Mouse (Mus musculus) ES-Bruce4 (cell line): ENCODE data around the gene Rnf17. TPM values are rescaled to one million over a fixed set of nuclear protein-coding genes. Genes with fewer than 3 reads are reported as not detected.
A peak's percentile ranks its signal among the peaks of the same experiment; 100 is the strongest.

Experiments
- H3K27ac ChIP-seq: 2 replicates; pipeline ENCODE4 v1.5.1; 2012; ENCODE audit warnings: low read length, inconsistent platforms; ENCODE audit not compliant: insufficient read depth
- H3K27me3 ChIP-seq: 2 replicates; pipeline ENCODE4 v1.6.1; 2012; ENCODE audit warnings: mild to moderate bottlenecking, low read length, inconsistent platforms; ENCODE audit not compliant: control insufficient read depth, poor library complexity, insufficient read depth, severe bottlenecking
- H3K36me3 ChIP-seq: 2 replicates; pipeline ENCODE4 v1.6.1; 2012; ENCODE audit warnings: inconsistent platforms, mild to moderate bottlenecking, low read length, moderate library complexity; ENCODE audit not compliant: control insufficient read depth, poor library complexity, insufficient read depth, severe bottlenecking
- H3K4me1 ChIP-seq: one replicate; pipeline ENCODE4 v1.8.1; 2011; ENCODE audit warnings: low read length; ENCODE audit not compliant: control insufficient read depth, insufficient read depth
- H3K4me3 ChIP-seq: 2 replicates; pipeline ENCODE4 v1.5.1; 2011; ENCODE audit warnings: low read depth, mild to moderate bottlenecking, low read length
- H3K9ac ChIP-seq: 2 replicates; pipeline ENCODE4 v1.6.1; 2012; ENCODE audit warnings: low read depth, mild to moderate bottlenecking, inconsistent platforms; ENCODE audit not compliant: poor library complexity, severe bottlenecking
- H3K9me3 ChIP-seq: replicated peaks from 2 replicates; pipeline ENCODE4 v1.6.1; 2012; ENCODE audit warnings: mild to moderate bottlenecking, low read length, inconsistent platforms; ENCODE audit not compliant: control insufficient read depth, poor library complexity, insufficient read depth, severe bottlenecking
- CTCF ChIP-seq: IDR thresholded peaks from one replicate; pipeline ENCODE4 v1.8.1; 2011; ENCODE audit warnings: low read depth, low read length
- EP300 ChIP-seq: IDR thresholded peaks from 2 replicates; pipeline ENCODE4 v1.6.1; 2011; ENCODE audit warnings: low read depth, low read length; ENCODE audit not compliant: insufficient read depth
- POLR2A ChIP-seq: IDR thresholded peaks from one replicate; pipeline ENCODE4 v1.8.1; 2011; ENCODE audit warnings: low read length; ENCODE audit not compliant: insufficient read depth
- polyA plus RNA-seq: library from polyadenylated mRNA; stranded (reverse); fragments of >200 nt; gene quantifications from 2 replicates; pipeline ENCODE4 v1.2.4, GENCODE M21; 2011; ENCODE audit warnings: low read depth; ENCODE audit not compliant: missing spikeins, insufficient read depth, insufficient read length

Rnf17 gene
- polyA plus RNA-seq, 1 experiment, result 70.7 TPM

DNA sequence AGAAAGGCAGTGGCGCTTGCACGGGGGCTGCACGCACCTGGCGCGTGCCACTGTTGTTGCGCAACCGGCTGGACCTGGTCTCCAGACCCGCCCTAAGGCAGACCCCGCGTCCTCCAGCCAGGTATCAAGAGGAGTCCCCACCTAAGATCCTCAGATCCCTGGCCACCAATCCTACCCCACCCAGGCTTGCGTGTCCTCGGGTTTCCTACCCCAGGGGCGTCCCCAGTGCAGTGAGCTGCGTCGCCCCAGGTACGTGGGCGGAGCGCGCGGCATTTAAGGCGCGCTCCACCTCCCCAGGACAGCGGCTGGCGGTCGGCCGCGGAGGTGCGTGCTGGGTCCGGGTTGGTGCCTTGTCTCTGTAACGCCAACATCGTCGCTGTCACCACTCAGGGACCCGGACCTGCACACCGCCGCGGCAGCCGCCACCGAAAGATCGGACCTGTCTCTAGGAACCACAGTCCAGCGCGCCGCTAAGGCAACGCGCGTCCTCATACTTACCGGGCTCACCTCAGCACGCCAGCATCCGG lies 37.6 kb upstream of the Rnf17 start, which contains the start of gene Atp12a:
Gene Atp12a, plus strand, starts transcription at position 358 of the 527 bp plus-strand sequence.
- H3K27me3 ChIP-seq, result peaks cover 2% of the 10 kb centered on the region; the same call in 1 of the 2 replicates
- 0 out of 2 replicates have a peak within 1 kb of the TSS, but pooled peaks have one; percentile 16 for H3K9ac ChIP-seq
- peak within 1 kb of the TSS; percentile 63 for H3K4me3 ChIP-seq
- no peaks in the 10 kb centered on the region for H3K36me3 ChIP-seq
- no peaks in the 10 kb centered on the region for H3K9me3 ChIP-seq
- TF ChIP-seq EP300 (peak; percentile 80; the same call in 1 of the 2 replicates), CTCF (no peak), POLR2A (no peak)
- H3K4me1 ChIP-seq, result peaks cover 1% of the 10 kb centered on the region
- H3K27ac ChIP-seq, result no peak within 1 kb of the TSS

DNA sequence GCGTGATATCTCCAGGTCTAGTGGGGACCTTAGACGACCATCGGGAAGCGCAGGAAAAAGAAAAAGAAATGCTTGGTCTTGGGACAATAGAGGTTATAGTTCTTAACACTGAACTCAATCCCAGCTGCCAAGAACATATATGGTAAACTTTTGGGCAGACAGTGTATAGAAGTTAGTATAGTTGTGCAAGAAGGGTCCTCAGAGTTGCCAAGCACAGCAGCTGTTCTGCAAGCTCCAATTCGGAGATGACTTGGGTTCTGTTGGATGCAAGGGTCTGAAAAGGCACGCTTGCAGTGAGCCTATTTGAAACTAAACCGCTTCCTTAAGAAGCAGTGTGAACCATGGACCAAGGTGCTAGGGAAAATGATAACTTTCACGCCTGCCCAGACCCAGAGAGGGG lies 37.1 kb upstream of the Rnf17 start:
- H3K27ac ChIP-seq, result no peak overlapping the region
- peak overlapping the region; percentile 63 for H3K4me3 ChIP-seq
- TF ChIP-seq CTCF, result no peak
- TF ChIP-seq POLR2A, result no peak
- TF ChIP-seq EP300, result no peak
- H3K9ac ChIP-seq, result no peak overlapping the region
- H3K9me3 ChIP-seq, result no peaks in the 10 kb centered on the region
- H3K4me1 ChIP-seq, result peaks cover 1% of the 10 kb centered on the region
- peaks cover 2% of the 10 kb centered on the region; the same call in 1 of the 2 replicates for H3K27me3 ChIP-seq
- no peaks in the 10 kb centered on the region for H3K36me3 ChIP-seq

DNA sequence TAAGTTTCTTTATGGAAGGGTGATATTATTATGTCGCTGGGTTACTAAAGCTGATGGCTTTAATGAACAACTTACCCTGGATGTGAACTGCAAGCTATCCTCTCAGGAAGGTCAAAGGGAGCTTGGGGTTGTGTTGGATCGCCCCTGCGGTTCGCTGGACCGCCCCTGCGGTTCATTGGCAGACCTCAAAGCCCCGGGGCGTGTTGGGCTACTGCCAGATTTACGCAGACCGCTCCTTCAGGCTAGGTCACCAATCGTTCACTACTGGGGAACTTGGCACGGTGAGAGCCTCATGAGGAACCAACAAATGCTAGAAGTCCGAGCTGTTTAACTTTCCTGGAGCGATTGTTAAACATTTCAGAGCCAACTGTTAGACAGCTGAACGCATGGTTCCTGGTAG lies 35.7 kb upstream of the Rnf17 start:
- Histone ChIP-seq H3K27ac (no peak overlapping the region), H3K36me3 (no peaks in the 10 kb centered on the region), H3K4me1 (peaks cover 1% of the 10 kb centered on the region), H3K4me3 (no peak overlapping the region), H3K9me3 (no peaks in the 10 kb centered on the region), H3K27me3 (peaks cover 2% of the 10 kb centered on the region; the same call in 1 of the 2 replicates), H3K9ac (no peak overlapping the region)
- no peak for TF ChIP-seq EP300
- TF ChIP-seq CTCF, result no peak
- no peak for TF ChIP-seq POLR2A

DNA sequence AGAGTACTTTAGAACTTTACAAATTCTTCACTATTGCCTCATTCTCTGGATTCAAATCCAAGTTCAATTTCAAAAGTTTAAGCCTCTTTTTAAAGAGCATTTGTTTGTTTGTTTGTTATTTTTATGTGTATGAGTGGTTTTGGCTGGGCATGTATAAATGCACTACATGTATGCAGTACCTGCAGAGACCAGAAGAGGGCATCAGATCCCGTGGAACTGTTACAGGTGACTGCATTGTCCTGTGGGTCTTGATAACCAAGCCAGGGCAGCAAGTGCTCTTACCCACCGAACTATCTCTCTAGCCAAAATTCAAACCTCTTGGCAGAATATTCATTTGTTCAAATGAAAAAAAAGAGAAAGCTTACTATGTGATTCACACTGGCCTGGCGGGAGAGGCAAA lies 33.5 kb upstream of the Rnf17 start:
- H3K27ac ChIP-seq, result no peak overlapping the region
- H3K36me3 ChIP-seq, result no peaks in the 10 kb centered on the region
- no peak overlapping the region for H3K9ac ChIP-seq
- TF ChIP-seq EP300, result no peak
- TF ChIP-seq CTCF, result peak; percentile 45
- no peak for TF ChIP-seq POLR2A
- H3K9me3 ChIP-seq, result no peaks in the 10 kb centered on the region
- no peaks in the 10 kb centered on the region for H3K27me3 ChIP-seq
- peaks cover 1% of the 10 kb centered on the region for H3K4me1 ChIP-seq
- H3K4me3 ChIP-seq, result no peak overlapping the region

DNA sequence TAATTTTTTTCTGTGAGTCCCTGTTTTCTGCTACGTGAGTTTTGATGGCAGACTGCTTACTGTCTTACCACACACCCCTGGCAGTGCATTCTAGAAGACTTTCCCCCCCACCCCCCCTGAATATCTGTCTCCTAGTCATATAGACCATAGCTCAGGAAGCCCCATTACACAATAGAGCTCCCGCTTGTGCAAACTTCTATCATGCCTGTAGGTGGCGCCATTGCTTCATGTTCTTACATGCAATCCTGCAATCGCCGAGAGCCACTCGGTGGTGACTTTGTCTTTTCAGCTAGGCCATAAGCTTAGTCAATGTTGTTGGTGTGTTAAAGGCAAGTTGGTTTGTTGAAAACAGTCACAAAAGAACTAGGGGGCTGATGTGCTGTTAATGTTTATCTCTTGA lies 26.6 kb upstream of the Rnf17 start:
- no peak overlapping the region for H3K27ac ChIP-seq

DNA sequence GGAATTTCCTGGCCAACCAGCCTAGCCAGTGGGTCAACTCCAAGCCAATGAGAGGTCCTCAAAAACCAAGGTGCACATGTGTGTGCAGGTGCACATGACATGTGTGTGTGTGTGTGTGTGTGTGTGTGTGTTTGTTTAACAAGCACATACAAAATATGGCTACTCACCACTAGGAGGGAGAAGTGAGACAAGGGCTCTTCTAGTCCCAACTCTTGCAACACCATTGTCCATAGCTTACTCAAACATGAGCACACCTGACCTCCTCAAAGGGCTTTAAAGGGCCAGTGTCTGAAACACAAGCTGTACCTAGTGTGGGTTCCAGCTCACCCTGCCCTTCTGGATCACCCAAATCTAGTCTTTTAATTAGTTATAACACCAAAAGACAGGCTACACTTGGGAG lies 24.6 kb upstream of the Rnf17 start:
- H3K27me3 ChIP-seq, result no peaks in the 10 kb centered on the region

More for the DNA sequence above, 26.6 kb upstream of the Rnf17 start:
- H3K4me1 ChIP-seq, result no peaks in the 10 kb centered on the region
- no peaks in the 10 kb centered on the region for H3K36me3 ChIP-seq
- H3K9ac ChIP-seq, result no peak overlapping the region
- peak; percentile 75 for TF ChIP-seq CTCF
- no peak for TF ChIP-seq EP300
- H3K4me3 ChIP-seq, result no peak overlapping the region
- no peaks in the 10 kb centered on the region for H3K27me3 ChIP-seq
- no peaks in the 10 kb centered on the region for H3K9me3 ChIP-seq

More for the DNA sequence above, 24.6 kb upstream of the Rnf17 start:
- Histone ChIP-seq H3K4me3 (no peak overlapping the region), H3K27ac (no peak overlapping the region), H3K9me3 (no peaks in the 10 kb centered on the region), H3K36me3 (no peaks in the 10 kb centered on the region), H3K4me1 (no peaks in the 10 kb centered on the region), H3K9ac (no peak overlapping the region)
- TF ChIP-seq EP300, result no peak
- TF ChIP-seq POLR2A, result no peak
- no peak for TF ChIP-seq CTCF
